Mouse (Mus musculus): Measurements from ENCODE around the gene Ccl2.

Gene Ccl2

GRCm38 (mm10) chr11:82035356-82035755, at the start of gene Ccl2:
TSS of gene Ccl2 (plus strand) at chr11:82035571.
- DNase-seq (ENCODE audit: low spot score), result no peak

GRCm38 (mm10) chr11:81996172-81996841, 39.1 kb upstream of the Ccl2 start:
- peak; percentile 85 for DNase-seq (ENCODE audit: low spot score)

GRCm38 (mm10) chr11:81997085-81997484, 38.3 kb upstream of the Ccl2 start:
- no peak for DNase-seq (ENCODE audit: low spot score)

- DNase-seq (ENCODE audit: low spot score), result no peak
These were observed 36.7 kb upstream of the Ccl2 start for GRCm38 (mm10) chr11:81998646-81999045.

- DNase-seq (ENCODE audit: low spot score), result no peak
These were observed 35.9 kb upstream of the Ccl2 start for GRCm38 (mm10) chr11:81999469-81999868.

- DNase-seq (ENCODE audit: low spot score), result no peak
These were observed 34.8 kb upstream of the Ccl2 start for GRCm38 (mm10) chr11:82000581-82000980.

- DNase-seq (ENCODE audit: low spot score), result no peak
These were observed 30.6 kb upstream of the Ccl2 start for GRCm38 (mm10) chr11:82004810-82005209.

GRCm38 (mm10) chr11:82006796-82007423, 28.5 kb upstream of the Ccl2 start:
- DNase-seq (ENCODE audit: low spot score), result no peak

GRCm38 (mm10) chr11:82010115-82010514, 25.3 kb upstream of the Ccl2 start:
- DNase-seq (ENCODE audit: low spot score), result no peak

GRCm38 (mm10) chr11:82011411-82012193, 23.8 kb upstream of the Ccl2 start:
- DNase-seq (ENCODE audit: low spot score), result no peak

- DNase-seq (ENCODE audit: low spot score), result no peak
These were observed 21.6 kb upstream of the Ccl2 start for GRCm38 (mm10) chr11:82013756-82014155.

GRCm38 (mm10) chr11:82015066-82015465, 20.3 kb upstream of the Ccl2 start:
- no peak for DNase-seq (ENCODE audit: low spot score)

- DNase-seq (ENCODE audit: low spot score), result no peak
These were observed 19.1 kb upstream of the Ccl2 start for GRCm38 (mm10) chr11:82016181-82016780.

GRCm38 (mm10) chr11:82019389-82019788, 16.0 kb upstream of the Ccl2 start:
- DNase-seq (ENCODE audit: low spot score), result no peak

- no peak for DNase-seq (ENCODE audit: low spot score)
These were observed 15.6 kb upstream of the Ccl2 start for GRCm38 (mm10) chr11:82019793-82020192.

GRCm38 (mm10) chr11:82021406-82021805, 14.0 kb upstream of the Ccl2 start:
- no peak for DNase-seq (ENCODE audit: low spot score)

- no peak for DNase-seq (ENCODE audit: low spot score)
These were observed 12.8 kb upstream of the Ccl2 start for GRCm38 (mm10) chr11:82022504-82023056.

GRCm38 (mm10) chr11:82023769-82024168, 11.6 kb upstream of the Ccl2 start:
- DNase-seq (ENCODE audit: low spot score), result no peak

GRCm38 (mm10) chr11:82030171-82030570, 5.2 kb upstream of the Ccl2 start:
- no peak for DNase-seq (ENCODE audit: low spot score)

- no peak for DNase-seq (ENCODE audit: low spot score)
These were observed 3.2 kb upstream of the Ccl2 start for GRCm38 (mm10) chr11:82032136-82032535.

- peak; percentile 20 for DNase-seq (ENCODE audit: low spot score)
These were observed 2.6 kb upstream of the Ccl2 start for GRCm38 (mm10) chr11:82032678-82033344.

GRCm38 (mm10) chr11:82034446-82034845, 925 bp upstream of the Ccl2 start:
- no peak for DNase-seq (ENCODE audit: low spot score)

Measured in embryo, embryonic 10.5 days (tissue).